Mouse (Mus musculus): ENCODE measurements at regions not wholly inside any gene's neighbourhood (a gene's known extent, or its start where the extent isn't known, plus 50 kb on each side); places are given as distances from the start of the nearest gene placed in this dataset.
"Not testable (repeated sequence)": the region's sequence is repeated elsewhere in the genome, so short reads cannot be mapped to it uniquely, and the experiment has no call there.

DNA sequence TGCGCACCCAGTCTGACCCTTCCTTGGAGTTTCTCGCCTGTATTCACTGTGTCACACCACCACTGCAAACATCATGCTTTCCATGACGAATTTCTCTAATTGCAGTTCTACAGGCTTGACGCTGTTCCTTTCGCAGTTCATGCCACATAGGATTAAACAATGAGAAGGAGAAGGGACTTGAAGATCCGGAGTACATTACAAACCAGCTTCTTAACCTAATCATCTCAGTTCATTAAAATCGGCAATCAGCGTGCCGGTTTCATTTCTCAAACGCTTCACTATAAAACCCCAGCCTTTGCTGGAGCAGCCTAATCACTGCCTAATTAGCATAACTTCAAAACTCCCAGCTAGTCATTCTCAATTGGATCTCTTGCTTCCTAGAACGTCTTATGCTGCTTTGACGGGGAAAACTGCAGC lies 196.5 kb upstream of the Slc7a11 start:
- H3K4me3 ChIP-seq, result no peak overlapping the region
- H3K27ac ChIP-seq (replicated peaks), result no peak overlapping the region
- WGBS, result 83% methylated on average over 12 of the region's 12 CpGs
- H3K4me1 ChIP-seq, result no peaks in the 10 kb centered on the region
- no peak for ATAC-seq (ENCODE audit: extremely low read depth, insufficient number of reproducible peaks, low FRiP score, low TSS enrichment)
- H3K36me3 ChIP-seq, result no peaks in the 10 kb centered on the region
- no peaks in the 10 kb centered on the region for H3K9me3 ChIP-seq
- no peak overlapping the region for H3K9ac ChIP-seq
- no peaks in the 10 kb centered on the region for H3K27me3 ChIP-seq (replicated peaks)
- H3K4me2 ChIP-seq, result no peak overlapping the region

DNA sequence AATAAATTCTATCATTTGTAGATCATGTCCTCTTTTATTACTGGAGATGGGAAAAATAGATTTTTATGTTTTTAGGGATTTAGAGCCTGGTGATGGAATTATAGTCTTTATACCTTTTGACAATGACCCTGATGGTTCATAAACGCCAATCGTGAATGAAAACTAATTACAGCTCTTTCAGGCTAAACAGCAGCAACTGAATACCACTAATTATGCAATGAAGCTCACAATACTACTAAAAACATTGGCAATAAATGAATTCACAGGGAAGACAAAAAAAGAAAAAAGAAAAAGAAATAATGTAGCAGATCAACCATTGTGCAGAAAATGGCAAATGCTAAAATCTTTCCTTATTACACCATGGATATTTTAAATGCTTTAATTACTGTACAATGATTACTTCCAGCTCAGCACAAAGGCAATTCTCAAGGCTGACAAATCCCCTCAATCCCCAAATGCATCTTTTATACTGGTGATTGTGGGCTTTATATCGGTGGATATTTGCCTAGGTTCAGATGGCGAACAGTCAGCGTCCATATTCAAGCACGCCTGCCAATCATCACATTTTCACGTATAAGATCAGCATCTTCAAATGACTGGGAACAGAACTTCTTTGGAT lies 191.2 kb upstream of the Slc7a11 start:
- Histone ChIP-seq H3K4me3 (no peak overlapping the region), H3K9me3 (no peaks in the 10 kb centered on the region), H3K36me3 (no peaks in the 10 kb centered on the region), H3K27ac (replicated peaks) (no peak overlapping the region), H3K4me1 (no peaks in the 10 kb centered on the region), H3K9ac (no peak overlapping the region), H3K4me2 (no peak overlapping the region), H3K27me3 (replicated peaks) (no peaks in the 10 kb centered on the region)
- ATAC-seq (ENCODE audit: extremely low read depth, insufficient number of reproducible peaks, low FRiP score, low TSS enrichment), result no peak
- 87% methylated on average over 7 of the region's 7 CpGs for WGBS

DNA sequence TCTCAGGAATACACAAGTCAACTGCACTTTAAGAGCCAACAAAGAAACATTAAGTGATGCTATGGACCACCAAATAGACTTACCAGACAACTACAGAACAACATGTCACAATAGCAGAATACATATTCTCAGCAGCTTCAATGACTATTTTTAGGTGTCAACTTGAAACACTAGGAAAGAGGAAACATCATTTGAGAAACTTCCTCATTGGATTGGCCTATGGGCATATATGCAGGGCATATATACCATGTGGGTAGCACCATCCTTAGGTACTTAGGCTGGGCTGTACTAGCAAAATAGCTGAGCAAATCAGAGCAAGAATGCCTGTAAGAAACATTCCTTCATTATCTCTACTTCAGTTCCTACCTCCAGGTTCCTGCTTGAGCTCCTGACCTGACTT lies 187.9 kb upstream of the Slc7a11 start:
- no peak overlapping the region for H3K4me3 ChIP-seq
- H3K4me2 ChIP-seq, result no peak overlapping the region
- H3K9me3 ChIP-seq, result no peaks in the 10 kb centered on the region
- no peaks in the 10 kb centered on the region for H3K4me1 ChIP-seq
- no peak overlapping the region for H3K27ac ChIP-seq (replicated peaks)
- no peaks in the 10 kb centered on the region for H3K27me3 ChIP-seq (replicated peaks)
- no peak overlapping the region for H3K9ac ChIP-seq
- H3K36me3 ChIP-seq, result no peaks in the 10 kb centered on the region
- no peak for ATAC-seq (ENCODE audit: extremely low read depth, insufficient number of reproducible peaks, low FRiP score, low TSS enrichment)

DNA sequence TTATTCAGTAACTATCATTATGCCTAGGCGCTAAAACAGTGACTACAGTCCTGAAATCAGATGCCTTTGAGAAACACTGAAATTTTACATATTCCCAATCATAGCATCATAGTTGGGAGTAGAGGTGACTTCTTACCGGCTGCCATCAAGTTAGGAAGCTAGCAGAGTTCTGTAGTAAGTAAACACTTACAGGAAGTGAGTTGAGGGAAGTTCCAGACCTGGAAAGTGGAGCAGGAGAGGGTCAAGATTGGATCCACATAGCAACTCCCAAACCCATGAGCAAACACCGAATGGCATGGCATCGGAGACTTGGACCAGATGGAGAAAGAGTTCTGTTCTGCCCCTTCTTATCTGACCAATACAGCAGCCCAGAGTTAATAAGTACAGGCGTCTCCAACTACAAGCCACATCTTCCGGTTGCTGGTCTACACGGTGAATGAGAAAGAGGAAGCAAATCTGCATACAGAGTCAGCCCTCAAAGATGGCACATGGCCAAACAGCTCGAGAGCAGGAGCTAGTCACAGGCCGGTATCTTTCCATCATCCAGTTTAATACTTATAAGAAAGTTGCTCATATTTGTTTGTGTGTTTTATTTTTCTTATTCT lies 184.8 kb upstream of the Slc7a11 start:
- H3K4me1 ChIP-seq, result no peaks in the 10 kb centered on the region
- H3K36me3 ChIP-seq, result no peaks in the 10 kb centered on the region
- H3K9me3 ChIP-seq, result no peaks in the 10 kb centered on the region
- no peak overlapping the region for H3K4me2 ChIP-seq
- no peak overlapping the region for H3K4me3 ChIP-seq
- no peak overlapping the region for H3K27ac ChIP-seq (replicated peaks)
- H3K9ac ChIP-seq, result no peak overlapping the region
- no peaks in the 10 kb centered on the region for H3K27me3 ChIP-seq (replicated peaks)
- WGBS, result 70% methylated on average over 9 of the region's 9 CpGs
- ATAC-seq (ENCODE audit: extremely low read depth, insufficient number of reproducible peaks, low FRiP score, low TSS enrichment), result no peak

DNA sequence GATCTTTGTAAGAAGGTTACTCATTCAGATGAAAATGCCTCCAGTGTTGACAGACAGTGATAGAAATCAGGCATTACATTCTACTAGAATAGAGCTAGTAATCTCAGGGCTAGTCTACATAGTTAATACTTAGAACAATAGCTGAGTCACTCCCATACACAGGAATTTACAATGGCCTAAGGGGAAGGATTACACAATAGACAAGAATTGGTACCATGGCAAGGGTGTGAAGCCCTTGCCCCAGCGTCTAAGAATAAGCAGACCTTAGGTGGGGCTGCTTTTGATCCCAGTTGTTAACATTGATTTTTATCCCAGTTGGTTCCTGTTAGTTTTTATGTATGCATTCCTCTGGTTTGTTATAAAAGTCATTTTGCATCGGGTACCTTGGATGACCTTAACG lies 177.8 kb upstream of the Slc7a11 start:
- 78% methylated on average over 3 of the region's 3 CpGs for WGBS
- ATAC-seq (ENCODE audit: extremely low read depth, insufficient number of reproducible peaks, low FRiP score, low TSS enrichment); H3K4me2 ChIP-seq; H3K4me3 ChIP-seq; H3K4me1 ChIP-seq; H3K36me3 ChIP-seq; H3K27me3 ChIP-seq (replicated peaks); H3K9ac ChIP-seq; H3K9me3 ChIP-seq; H3K27ac ChIP-seq (replicated peaks): not testable (repeated sequence)

DNA sequence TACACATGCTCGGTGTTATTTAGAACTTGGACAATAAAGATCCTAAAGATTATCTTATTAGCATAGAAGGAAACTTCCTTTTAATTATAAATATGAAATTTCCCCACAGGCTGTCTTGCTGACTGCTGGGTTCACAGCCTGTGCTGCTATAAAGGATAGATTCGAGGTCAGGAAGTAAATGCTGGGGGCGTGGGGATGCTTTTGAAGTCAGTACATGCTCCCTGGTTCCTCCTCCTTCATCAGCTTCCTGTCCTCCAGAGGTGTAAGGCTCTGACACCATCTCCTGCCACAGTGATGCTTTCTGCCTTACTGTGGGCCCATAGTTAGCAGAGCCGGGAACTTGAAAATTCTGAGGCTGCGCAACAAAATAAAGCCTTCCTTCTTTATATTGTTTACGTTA lies 175.6 kb upstream of the Slc7a11 start:
- no peak for ATAC-seq (ENCODE audit: extremely low read depth, insufficient number of reproducible peaks, low FRiP score, low TSS enrichment)
- WGBS, result 70% methylated on average over 6 of the region's 6 CpGs
- H3K9ac ChIP-seq, result no peak overlapping the region
- H3K27me3 ChIP-seq (replicated peaks), result no peaks in the 10 kb centered on the region
- H3K4me3 ChIP-seq, result no peak overlapping the region
- H3K9me3 ChIP-seq, result no peaks in the 10 kb centered on the region
- H3K36me3 ChIP-seq, result no peaks in the 10 kb centered on the region
- H3K4me1 ChIP-seq, result no peaks in the 10 kb centered on the region
- no peak overlapping the region for H3K27ac ChIP-seq (replicated peaks)
- H3K4me2 ChIP-seq, result no peak overlapping the region

DNA sequence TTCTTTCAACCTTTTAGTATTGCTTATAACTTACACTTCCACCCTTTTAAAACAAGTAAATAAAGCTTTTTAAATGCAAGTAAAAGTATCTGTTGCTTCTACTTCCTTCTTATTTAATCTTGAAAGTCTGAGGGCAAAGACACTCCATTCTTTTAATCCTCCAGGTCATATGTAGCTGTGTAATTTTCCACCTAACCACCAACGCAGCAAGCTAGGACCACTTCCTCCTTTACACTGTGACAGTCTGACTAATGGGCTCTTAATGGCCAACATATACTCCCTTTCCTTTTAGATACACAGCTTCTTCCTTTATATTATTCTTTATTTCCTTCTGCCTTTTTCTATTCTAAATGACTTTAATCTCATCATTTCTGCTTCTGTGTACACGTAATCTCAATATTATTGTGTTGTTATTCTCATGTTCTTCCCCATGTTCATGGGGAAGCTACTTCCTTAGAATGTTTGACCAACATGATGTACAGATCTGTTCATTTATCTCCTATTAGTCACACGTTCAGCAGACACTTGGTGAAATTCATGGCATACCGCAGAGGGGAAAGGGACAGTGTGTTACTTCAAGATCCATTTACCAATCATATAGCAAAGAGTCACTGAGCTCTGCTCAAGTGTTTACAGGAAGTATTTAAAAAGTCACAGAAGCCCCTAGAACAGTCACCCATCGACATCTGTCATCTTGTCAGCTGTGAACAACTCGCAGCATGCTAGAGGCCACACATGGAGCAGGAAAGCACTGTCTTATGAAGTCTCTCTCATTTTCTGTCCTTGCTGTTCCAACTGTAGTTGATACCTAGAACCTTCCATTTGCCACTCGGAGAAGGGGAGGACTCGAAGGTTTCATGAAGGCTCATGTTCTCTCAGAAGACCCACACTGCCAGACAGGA lies 172.2 kb upstream of the Slc7a11 start:
- no peak for ATAC-seq (ENCODE audit: extremely low read depth, insufficient number of reproducible peaks, low FRiP score, low TSS enrichment)
- Histone ChIP-seq H3K4me1 (no peaks in the 10 kb centered on the region), H3K27me3 (replicated peaks) (no peaks in the 10 kb centered on the region), H3K36me3 (no peaks in the 10 kb centered on the region), H3K9me3 (no peaks in the 10 kb centered on the region), H3K4me2 (no peak overlapping the region), H3K9ac (no peak overlapping the region), H3K27ac (replicated peaks) (no peak overlapping the region), H3K4me3 (no peak overlapping the region)
- 63% methylated on average over 8 of the region's 8 CpGs for WGBS

DNA sequence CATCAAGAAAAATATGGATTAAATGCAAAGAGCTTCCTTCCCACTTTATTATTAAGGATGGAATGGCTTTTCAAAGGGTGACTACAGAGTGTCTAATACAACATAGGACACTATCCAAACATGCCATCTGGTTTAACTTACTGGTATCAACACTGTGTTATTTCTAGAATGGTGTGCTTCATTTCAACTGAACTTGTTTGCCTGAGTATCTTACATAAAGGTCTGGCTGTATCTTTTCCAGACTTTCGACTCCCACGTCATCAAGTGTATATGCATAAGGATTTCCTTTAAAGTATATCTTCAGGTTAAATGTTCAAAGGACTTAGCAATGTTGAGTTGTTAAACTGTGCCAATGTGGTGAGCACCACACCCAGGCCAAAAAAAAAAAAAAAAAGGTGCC lies 169.6 kb upstream of the Slc7a11 start:
- Histone ChIP-seq H3K9ac (no peak overlapping the region), H3K4me3 (no peak overlapping the region), H3K36me3 (no peaks in the 10 kb centered on the region), H3K4me2 (no peak overlapping the region), H3K27ac (replicated peaks) (no peak overlapping the region), H3K27me3 (replicated peaks) (no peaks in the 10 kb centered on the region), H3K9me3 (no peaks in the 10 kb centered on the region), H3K4me1 (peaks cover under 1% of the 10 kb centered on the region; the same call in 1 of the 2 replicates)
- 79% methylated on average over 2 of the region's 2 CpGs for WGBS
- ATAC-seq (ENCODE audit: extremely low read depth, insufficient number of reproducible peaks, low FRiP score, low TSS enrichment), result no peak

DNA sequence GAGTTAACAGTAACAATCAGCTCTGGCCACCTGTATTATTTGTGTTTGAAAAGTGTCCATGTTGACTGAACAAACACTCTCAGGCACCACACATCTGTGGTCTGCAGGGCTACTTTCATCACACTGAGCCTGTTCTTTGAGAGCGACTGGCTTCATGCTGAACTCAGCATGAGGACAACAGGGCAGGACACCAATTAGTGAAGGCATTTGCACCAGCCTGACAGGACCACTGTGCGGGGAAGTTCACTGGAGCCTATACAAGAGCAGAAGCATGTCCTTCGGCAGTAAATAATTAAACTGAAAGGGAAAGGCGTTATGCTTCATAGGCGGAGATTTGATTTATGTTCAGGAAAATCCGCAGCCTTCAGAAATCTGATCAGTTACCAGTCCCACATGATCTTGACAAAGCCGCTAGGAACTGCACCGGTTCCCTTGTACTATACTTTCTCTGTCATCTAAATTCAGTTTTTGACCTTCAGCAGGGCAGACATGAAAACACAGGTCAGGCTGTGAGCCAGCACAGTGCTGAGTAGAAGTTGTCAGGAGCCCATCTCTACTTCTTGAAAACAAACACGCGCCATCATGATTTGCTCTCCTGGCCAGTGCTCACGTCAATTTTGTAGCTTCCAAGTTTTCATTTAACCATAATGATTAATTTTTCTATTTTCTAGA lies 166.1 kb upstream of the Slc7a11 start:
- Histone ChIP-seq H3K9ac (no peak overlapping the region), H3K36me3 (no peaks in the 10 kb centered on the region), H3K4me3 (no peak overlapping the region), H3K4me2 (no peak overlapping the region), H3K9me3 (no peaks in the 10 kb centered on the region), H3K4me1 (peaks cover 3% of the 10 kb centered on the region; the same call in 1 of the 2 replicates), H3K27ac (replicated peaks) (no peak overlapping the region), H3K27me3 (replicated peaks) (no peaks in the 10 kb centered on the region)
- ATAC-seq (ENCODE audit: extremely low read depth, insufficient number of reproducible peaks, low FRiP score, low TSS enrichment), result no peak
- WGBS, result 70% methylated on average over 11 of the region's 11 CpGs

DNA sequence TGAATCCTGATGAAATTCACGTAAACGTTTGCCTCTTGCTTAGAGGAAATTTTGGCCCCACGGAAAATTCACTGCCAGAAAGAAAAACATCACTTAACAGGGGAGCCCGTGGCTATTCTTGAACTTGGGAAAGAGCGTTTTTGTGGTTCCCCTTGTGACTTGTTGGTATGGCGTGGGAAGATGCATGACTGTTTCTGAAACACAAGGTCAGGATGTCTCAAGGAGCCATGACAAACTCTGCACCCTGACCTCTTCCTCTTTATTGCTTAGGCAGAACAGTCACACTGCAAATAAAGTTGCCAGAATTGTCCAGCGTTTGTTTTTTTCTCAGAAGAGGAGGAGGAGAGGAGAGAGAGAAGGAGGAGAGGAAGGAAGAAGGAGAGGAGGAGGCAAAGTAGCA lies 164.3 kb upstream of the Slc7a11 start:
- WGBS, result 58% methylated on average over 7 of the region's 7 CpGs
- H3K9me3 ChIP-seq, result no peaks in the 10 kb centered on the region
- H3K27me3 ChIP-seq (replicated peaks), result no peaks in the 10 kb centered on the region
- H3K4me3 ChIP-seq, result no peak overlapping the region
- H3K4me1 ChIP-seq, result peaks cover 3% of the 10 kb centered on the region; the same call in 1 of the 2 replicates
- no peak overlapping the region for H3K9ac ChIP-seq
- no peak for ATAC-seq (ENCODE audit: extremely low read depth, insufficient number of reproducible peaks, low FRiP score, low TSS enrichment)
- no peaks in the 10 kb centered on the region for H3K36me3 ChIP-seq
- H3K27ac ChIP-seq (replicated peaks), result no peak overlapping the region
- no peak overlapping the region for H3K4me2 ChIP-seq

DNA sequence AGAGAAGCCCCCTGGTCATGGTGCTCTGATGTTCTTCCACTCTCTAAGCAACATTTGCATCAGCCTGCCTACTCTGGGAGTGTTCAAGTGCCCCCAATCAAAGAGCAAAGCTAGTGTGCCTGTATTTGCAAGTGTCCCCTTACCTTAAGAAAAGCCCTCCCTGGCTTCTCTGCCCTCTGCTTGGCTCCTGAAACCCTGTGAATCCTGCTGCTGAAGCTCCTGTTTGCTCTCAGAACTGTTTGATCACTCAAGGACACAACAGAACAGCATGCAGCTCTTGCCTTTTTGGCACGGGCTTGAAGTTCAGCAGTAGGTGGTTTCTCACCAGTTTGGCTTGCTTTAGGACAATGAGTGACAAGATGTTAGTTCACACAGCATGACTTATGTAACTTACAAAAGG lies 163.6 kb upstream of the Slc7a11 start:
- no peak overlapping the region for H3K27ac ChIP-seq (replicated peaks)
- no peaks in the 10 kb centered on the region for H3K36me3 ChIP-seq
- ATAC-seq (ENCODE audit: extremely low read depth, insufficient number of reproducible peaks, low FRiP score, low TSS enrichment), result no peak
- no peak overlapping the region for H3K9ac ChIP-seq
- H3K4me3 ChIP-seq, result no peak overlapping the region
- peaks cover 3% of the 10 kb centered on the region; the same call in 1 of the 2 replicates for H3K4me1 ChIP-seq
- 3% methylated on average over 1 of the region's 1 CpGs for WGBS
- H3K4me2 ChIP-seq, result no peak overlapping the region
- H3K9me3 ChIP-seq, result no peaks in the 10 kb centered on the region
- no peaks in the 10 kb centered on the region for H3K27me3 ChIP-seq (replicated peaks)
